Comparison of ENCODE assay signal across 10 mouse cellular contexts in the genomic region with DNA sequence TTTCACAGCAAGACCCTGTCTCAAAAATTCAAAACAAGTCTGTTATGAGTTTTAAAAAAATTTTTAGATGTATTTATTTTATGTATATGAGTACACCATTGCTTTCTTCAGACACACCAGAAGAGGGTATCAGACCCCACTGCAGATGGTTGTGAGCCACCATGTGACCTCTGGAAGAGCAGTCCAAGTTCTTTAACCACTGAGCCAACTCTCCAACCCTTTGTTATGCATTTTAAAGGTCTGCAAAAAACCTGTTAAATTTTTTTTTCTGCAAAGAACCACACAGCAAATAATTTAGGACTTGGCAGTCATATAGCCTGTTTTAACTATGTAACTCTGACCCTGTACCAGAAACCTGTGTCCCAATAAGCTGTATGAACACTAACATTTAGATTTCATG. TPM values are rescaled to one million over a fixed set of nuclear protein-coding genes. Genes with fewer than 3 reads are reported as not detected.
DNase-seq lines count a peak whose midpoint lies in the region; ATAC-seq and TF ChIP-seq lines count a peak whose summit lies in the region.
"Had no signal": no experiment of that assay in that cellular context is flagged by ENCODE, and none has a peak within 500 bp of the region (broad histone marks: within the 10 kb centered on the region; RNA-seq: fewer than 3 reads in every experiment).

No protein-coding gene starts in this region.

- TF ChIP-seq POLR2A in CH12.LX (IDR thresholded peaks at IDR 0.05; ENCODE audit: low read depth, low read length): no peak

- no peaks in the 10 kb centered on the region for H3K27me3 ChIP-seq in heart, embryonic 11.5 days (ENCODE audit: control insufficient read depth, insufficient read depth, low read length)
- H3K27me3 ChIP-seq in CH12.LX (replicated peaks): no peaks in the 10 kb centered on the region
- H3K27me3 ChIP-seq in hindbrain, embryonic 10.5 days (ENCODE audit: insufficient read depth, poor library complexity, severe bottlenecking): no peaks in the 10 kb centered on the region
- H3K27me3 ChIP-seq in liver, embryonic 16.5 days (ENCODE audit: control insufficient read depth, insufficient read depth, low read depth, low read length): no peaks in the 10 kb centered on the region

- no peaks in the 10 kb centered on the region for H3K9me3 ChIP-seq in heart, embryonic 11.5 days (replicated peaks; ENCODE audit: control insufficient read depth, low read length)
- peaks cover 2% of the 10 kb centered on the region for H3K9me3 ChIP-seq in CH12.LX (replicated peaks; ENCODE audit: low read length)
- no peaks in the 10 kb centered on the region for H3K9me3 ChIP-seq in hindbrain, embryonic 10.5 days
- H3K9me3 ChIP-seq in liver, embryonic 16.5 days (replicated peaks; ENCODE audit: control insufficient read depth, low read length): no peaks in the 10 kb centered on the region

- dilution Hi-C loops in CH12.LX (cut with MboI; ENCODE audit: extremely low pct_ligation_motif_present, extremely low pct_unique_long_range_greater_than_20kb, low sequenced_read_pairs): no loop called here

- TF ChIP-seq EP300 in CH12.LX (IDR thresholded peaks at IDR 0.05; ENCODE audit: low read length): no peak

- H3K36me3 ChIP-seq in heart, embryonic 11.5 days (ENCODE audit: control insufficient read depth, insufficient read depth, low read length): peaks cover 7% of the 10 kb centered on the region
- H3K36me3 ChIP-seq in CH12.LX (replicated peaks in 1 of 2; ENCODE audit: control insufficient read depth in 1 of 2, insufficient read depth in 1 of 2, low read length in 1 of 2): peaks cover 29 to 59% of the 10 kb centered on the region in 2 experiments
- H3K36me3 ChIP-seq in hindbrain, embryonic 10.5 days: peaks cover 63% of the 10 kb centered on the region
- H3K36me3 ChIP-seq in liver, embryonic 16.5 days (ENCODE audit: control insufficient read depth, insufficient read depth): peaks cover 24% of the 10 kb centered on the region

- peak overlapping the region; percentile 85; the same call in 1 of the 2 replicates for H3K9ac ChIP-seq in heart, embryonic 11.5 days (ENCODE audit: low read depth, low read length)
- peak overlapping the region; percentile 56; the same call in 1 of the 2 replicates for H3K9ac ChIP-seq in CH12.LX (ENCODE audit: insufficient read depth, low read depth)
- H3K9ac ChIP-seq in liver, embryonic 16.5 days (ENCODE audit: low read depth, low read length): peak overlapping the region; percentile 79

- no peak for TF ChIP-seq CTCF in CH12.LX (conservative IDR thresholded peaks at IDR 0.05 in 1 of 2, IDR thresholded peaks at IDR 0.05 in 1 of 2; ENCODE audit: low read depth in 2 of 2, low read length in 2 of 2)

- no peak overlapping the region for H3K27ac ChIP-seq in heart, embryonic 11.5 days (ENCODE audit: low read depth, low read length)
- no peak overlapping the region for H3K27ac ChIP-seq in CH12.LX (ENCODE audit: insufficient read depth, low read depth)
- H3K27ac ChIP-seq in hindbrain, embryonic 10.5 days: peak overlapping the region; percentile 88; the same call in 1 of the 2 replicates
- H3K27ac ChIP-seq in liver, embryonic 16.5 days (ENCODE audit: low read length): no peak overlapping the region
- H3K27ac ChIP-seq: layer of hippocampus, adult 2 months had no signal

- no peak for TF ChIP-seq RAD21 in CH12.LX (IDR thresholded peaks at IDR 0.05; ENCODE audit: low read depth, low read length)

- ATAC-seq in heart, embryonic 11.5 days (replicated peaks; ENCODE audit: insufficient number of reproducible peaks, low FRiP score, low TSS enrichment): no peak
- ATAC-seq in liver, embryonic 16.5 days (ENCODE audit: low read depth): no peak

- peak overlapping the region; percentile 92 for H3K4me2 ChIP-seq in heart, embryonic 11.5 days
- H3K4me2 ChIP-seq in CH12.LX (ENCODE audit: insufficient read depth, low read depth, poor library complexity, severe bottlenecking): peak overlapping the region; percentile 62
- H3K4me2 ChIP-seq in liver, embryonic 16.5 days (ENCODE audit: low read depth, low read length): peak overlapping the region; percentile 92

- H3K79me2 ChIP-seq in CH12.LX (replicated peaks; ENCODE audit: control insufficient read depth, extremely low read depth, insufficient read depth, poor library complexity, severe bottlenecking): peaks cover 12% of the 10 kb centered on the region

- in situ Hi-C loops in CH12.LX (cut with MboI; ENCODE audit: low pct_ligation_motif_present, low pct_unique_long_range_greater_than_20kb, low sequenced_read_pairs): no loop called here

- H3K4me3 ChIP-seq in heart, embryonic 11.5 days (ENCODE audit: low read depth, low read length): peak overlapping the region; percentile 93
- H3K4me3 ChIP-seq in CH12.LX (replicated peaks in 1 of 3; ENCODE audit: low read depth in 2 of 3, low read length in 2 of 3, poor library complexity in 1 of 3): peak overlapping the region; percentile 81 to 86 (median 81)
- H3K4me3 ChIP-seq in hindbrain, embryonic 10.5 days: peak overlapping the region; percentile 95
- peak overlapping the region; percentile 78 for H3K4me3 ChIP-seq in liver, embryonic 16.5 days (ENCODE audit: low read depth, low read length)

- H3K4me1 ChIP-seq in heart, embryonic 11.5 days (ENCODE audit: control insufficient read depth, insufficient read depth, low read length): 0 out of 2 replicates have a peak, but pooled peaks cover 7% of the 10 kb centered on the region
- H3K4me1 ChIP-seq in CH12.LX (ENCODE audit: control insufficient read depth in 1 of 2, insufficient read depth in 2 of 2): peaks cover 0 to 23% of the 10 kb centered on the region in 2 experiments; a peak in 2 of 4 replicates
- peaks cover 22% of the 10 kb centered on the region for H3K4me1 ChIP-seq in hindbrain, embryonic 10.5 days (replicated peaks)
- H3K4me1 ChIP-seq in liver, embryonic 16.5 days (ENCODE audit: control insufficient read depth, low read depth, low read length): peaks cover 46% of the 10 kb centered on the region

- DNase-seq in heart, adult 18-20 months: no peak
- DNase-seq in CH12.LX (ENCODE audit: extremely low read depth): no peak
- no peak for DNase-seq in hindbrain, embryonic 10.5 days (ENCODE audit: low spot score)
- no peak for DNase-seq in frontal cortex, postnatal 10 days (ENCODE audit: low spot score in 2 of 2)
- no peak for DNase-seq in spleen, postnatal 14 days (ENCODE audit: low spot score in 2 of 2)
- no peak for DNase-seq in cerebellum, postnatal 14 days
- DNase-seq: adrenal gland, postnatal 36 days had no signal

TF ChIP-seq in CH12.LX, 34 proteins besides CTCF, POLR2A, EP300 and RAD21 (continues in another document):
- no peak for TF ChIP-seq ELF1 (IDR thresholded peaks at IDR 0.05; ENCODE audit: low read depth, low read length)
- TF ChIP-seq GABPA (IDR thresholded peaks at IDR 0.05; ENCODE audit: insufficient replicate concordance, low read depth, low read length): no peak
- no peak for TF ChIP-seq HCFC1 (IDR thresholded peaks at IDR 0.05; ENCODE audit: low read depth, low read length)
- no peak for TF ChIP-seq MAX (IDR thresholded peaks at IDR 0.05; ENCODE audit: low read length)
- TF ChIP-seq E2F4 (IDR thresholded peaks at IDR 0.05; ENCODE audit: insufficient replicate concordance, low read depth, low read length): no peak
- TF ChIP-seq PAX5 (IDR thresholded peaks at IDR 0.05; ENCODE audit: low read length): no peak
- TF ChIP-seq MYC (IDR thresholded peaks at IDR 0.05; ENCODE audit: low read depth, low read length): no peak

RNA-seq across cellular contexts. Expression of a gene that starts 1.0 kb away (rescaled TPM):
- 27.0 and 31.2 TPM in 2 replicates for polyA plus RNA-seq in heart, embryonic 11.5 days (2014; fragmentation: Nextera tagmentation; extraction: Ambion mirVana)
- not detected for total RNA-seq in heart, adult 18-20 months (2021)
- total RNA-seq in CH12.LX (2012; rRNA removed): 23.7 and 30.2 TPM in 2 replicates
- 49.3 and 54.2 TPM in 2 replicates for total RNA-seq in CH12.LX (2014; rRNA removed)
- 49.1 and 50.8 TPM in 2 replicates for polyA plus RNA-seq in CH12.LX (2012; ENCODE audit: insufficient read length, low read depth)
- polyA plus RNA-seq in hindbrain, embryonic 10.5 days (2016; fragmentation: Nextera tagmentation; extraction: Ambion mirVana): 51.5 and 57.8 TPM in 2 replicates
- polyA plus RNA-seq in liver, embryonic 16.5 days (2015; fragmentation: Nextera tagmentation; extraction: Ambion mirVana): 24.0 and 24.2 TPM in 2 replicates

RNA-seq across cellular contexts. Expression of a gene that starts 11.7 kb away (rescaled TPM):
- polyA plus RNA-seq in heart, embryonic 11.5 days (2014; fragmentation: Nextera tagmentation; extraction: Ambion mirVana): 239 and 248 TPM in 2 replicates
- 1 to 10 TPM in 1 of 2 experiments, under 1 TPM in 1; 0.57 to 1.1 TPM for total RNA-seq in heart, adult 18-20 months (2021)
- 172 and 199 TPM in 2 replicates for total RNA-seq in CH12.LX (2012; rRNA removed)
- 416 and 456 TPM in 2 replicates for total RNA-seq in CH12.LX (2014; rRNA removed)
- polyA plus RNA-seq in CH12.LX (2012; ENCODE audit: insufficient read length, low read depth): 243 and 337 TPM in 2 replicates
- polyA plus RNA-seq in hindbrain, embryonic 10.5 days (2016; fragmentation: Nextera tagmentation; extraction: Ambion mirVana): 321 and 434 TPM in 2 replicates
- 186 and 211 TPM in 2 replicates for polyA plus RNA-seq in liver, embryonic 16.5 days (2015; fragmentation: Nextera tagmentation; extraction: Ambion mirVana)

RNA-seq across cellular contexts. Expression of a gene that starts 30.2 kb away (rescaled TPM):
- 243 and 253 TPM in 2 replicates for polyA plus RNA-seq in heart, embryonic 11.5 days (2014; fragmentation: Nextera tagmentation; extraction: Ambion mirVana)
- total RNA-seq in heart, adult 18-20 months (2021): 100 to 1,000 TPM; 165 to 196 TPM
- total RNA-seq in CH12.LX (2012; rRNA removed) (70.0 and 86.0 TPM in 2 replicates), CH12.LX (2014; rRNA removed) (78.3 and 89.3 TPM in 2 replicates)
- 83.7 and 94.0 TPM in 2 replicates for polyA plus RNA-seq in CH12.LX (2012; ENCODE audit: insufficient read length, low read depth)
- 146 and 147 TPM in 2 replicates for polyA plus RNA-seq in hindbrain, embryonic 10.5 days (2016; fragmentation: Nextera tagmentation; extraction: Ambion mirVana)
- polyA plus RNA-seq in liver, embryonic 16.5 days (2015; fragmentation: Nextera tagmentation; extraction: Ambion mirVana): 92.4 and 98.8 TPM in 2 replicates

RNA-seq across cellular contexts. Expression of a gene that starts 44.0 kb away (rescaled TPM):
- 75.1 and 80.1 TPM in 2 replicates for polyA plus RNA-seq in heart, embryonic 11.5 days (2014; fragmentation: Nextera tagmentation; extraction: Ambion mirVana)
- 10 to 100 TPM; 21.3 to 22.2 TPM for total RNA-seq in heart, adult 18-20 months (2021)
- total RNA-seq in CH12.LX (2012; rRNA removed) (29.4 and 42.6 TPM in 2 replicates), CH12.LX (2014; rRNA removed) (47.8 and 53.6 TPM in 2 replicates)
- polyA plus RNA-seq in CH12.LX (2012; ENCODE audit: insufficient read length, low read depth): 56.9 and 57.4 TPM in 2 replicates
- 83.0 and 96.7 TPM in 2 replicates for polyA plus RNA-seq in hindbrain, embryonic 10.5 days (2016; fragmentation: Nextera tagmentation; extraction: Ambion mirVana)
- polyA plus RNA-seq in liver, embryonic 16.5 days (2015; fragmentation: Nextera tagmentation; extraction: Ambion mirVana): 28.7 and 31.4 TPM in 2 replicates

RNA-seq across cellular contexts. Expression of a gene that starts 58.5 kb away (rescaled TPM):
- 37.7 and 42.3 TPM in 2 replicates for polyA plus RNA-seq in heart, embryonic 11.5 days (2014; fragmentation: Nextera tagmentation; extraction: Ambion mirVana)
- total RNA-seq in heart, adult 18-20 months (2021): 10 to 100 TPM; 20.1 to 21.8 TPM
- total RNA-seq in CH12.LX (2012; rRNA removed): 54.4 and 65.0 TPM in 2 replicates
- total RNA-seq in CH12.LX (2014; rRNA removed): 99.9 and 111 TPM in 2 replicates
- 57.9 and 65.9 TPM in 2 replicates for polyA plus RNA-seq in CH12.LX (2012; ENCODE audit: insufficient read length, low read depth)
- 33.0 and 36.4 TPM in 2 replicates for polyA plus RNA-seq in hindbrain, embryonic 10.5 days (2016; fragmentation: Nextera tagmentation; extraction: Ambion mirVana)
- 21.2 and 22.3 TPM in 2 replicates for polyA plus RNA-seq in liver, embryonic 16.5 days (2015; fragmentation: Nextera tagmentation; extraction: Ambion mirVana)
